Mouse (Mus musculus) heart, adult 2 months (tissue): ENCODE data around the gene Sh3rf3.

ENCODE experiments used
- CTCF ChIP-seq: fragments of 200-600 bp; IDR thresholded peaks from 2 replicates; pipeline ENCODE4 v1.8.1; 2022; ENCODE audit warnings: antibody characterized with exemption, mild to moderate bottlenecking, moderate library complexity
- POLR2A ChIP-seq: fragments of 200-500 bp; IDR thresholded peaks from 2 replicates; pipeline ENCODE4 v1.6.1; 2011; ENCODE audit warnings: mild to moderate bottlenecking, low read depth, low read length, control low read depth; ENCODE audit not compliant: insufficient read depth

- no peak for TF ChIP-seq CTCF
- no peak for TF ChIP-seq POLR2A
These were observed 291.5 kb downstream of the Sh3rf3 start for GRCm38 (mm10) chr10:59104683-59105082.
